16 mouse cellular contexts compared by ENCODE assay signal in the genomic region with DNA sequence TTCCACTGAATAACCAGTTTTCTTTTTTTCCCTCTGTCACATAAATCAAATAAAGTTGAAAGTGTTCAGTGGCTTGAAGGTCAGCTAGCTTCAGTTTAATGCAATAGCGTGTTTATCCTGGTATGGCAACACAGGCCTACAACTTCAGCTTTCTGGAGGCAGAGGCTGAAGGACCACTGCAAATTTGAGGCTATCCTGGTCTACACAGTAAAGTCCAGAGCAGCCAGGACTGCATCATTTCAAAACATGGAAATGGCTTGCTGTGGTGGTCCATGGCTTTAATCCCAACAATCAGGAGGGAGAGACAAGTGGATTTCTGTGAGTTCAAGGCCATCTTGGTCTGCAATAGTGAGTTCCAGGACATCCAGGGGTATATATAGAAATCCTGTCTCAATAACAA. TPM values are rescaled to one million over a fixed set of nuclear protein-coding genes. Genes with fewer than 3 reads are reported as not detected.
DNase-seq lines count a peak whose midpoint lies in the region; ATAC-seq lines count a peak whose summit lies in the region.
"Had no signal": no experiment of that assay in that cellular context is flagged by ENCODE, and none has a peak within 500 bp of the region (broad histone marks: within the 10 kb centered on the region; RNA-seq: fewer than 3 reads in every experiment).

No protein-coding gene starts in this region.

- no peak overlapping the region for H3K4me3 ChIP-seq in midbrain, embryonic 16.5 days (ENCODE audit: low read depth, low read length)
- H3K4me3 ChIP-seq: embryonic facial prominence, embryonic 10.5 days; embryonic facial prominence, embryonic 12.5 days; forebrain, embryonic 13.5 days; forebrain, embryonic 15.5 days had no signal

- no peaks in the 10 kb centered on the region for H3K36me3 ChIP-seq in midbrain, embryonic 16.5 days (ENCODE audit: control insufficient read depth, insufficient read depth, low read length)
- H3K36me3 ChIP-seq: embryonic facial prominence, embryonic 10.5 days; embryonic facial prominence, embryonic 12.5 days; forebrain, embryonic 15.5 days had no signal

- intact Hi-C loops in heart, postnatal 25 days (cut with DNase I), result no loop called here

- no peak for ATAC-seq in midbrain, embryonic 16.5 days
- ATAC-seq: forebrain, embryonic 13.5 days; forebrain, embryonic 15.5 days; forebrain, postnatal 0 days had no signal

- no peak overlapping the region for H3K9ac ChIP-seq in midbrain, embryonic 16.5 days (ENCODE audit: low read depth, low read length)
- H3K9ac ChIP-seq: embryonic facial prominence, embryonic 12.5 days; forebrain, embryonic 13.5 days; forebrain, embryonic 15.5 days; forebrain, postnatal 0 days had no signal

- 93% methylated on average over 1 of the region's 1 CpGs for WGBS in midbrain, embryonic 16.5 days

- H3K27me3 ChIP-seq in midbrain, embryonic 16.5 days (ENCODE audit: control insufficient read depth, insufficient read depth, low read depth, low read length), result no peaks in the 10 kb centered on the region
- H3K27me3 ChIP-seq: embryonic facial prominence, embryonic 12.5 days; forebrain, embryonic 13.5 days; forebrain, embryonic 15.5 days had no signal

- no peak overlapping the region for H3K4me2 ChIP-seq in midbrain, embryonic 16.5 days (ENCODE audit: low read length)
- H3K4me2 ChIP-seq: embryonic facial prominence, embryonic 12.5 days; forebrain, embryonic 13.5 days; forebrain, embryonic 15.5 days had no signal

- H3K4me1 ChIP-seq in midbrain, embryonic 16.5 days (ENCODE audit: control insufficient read depth, insufficient read depth, low read length), result peaks cover 10% of the 10 kb centered on the region

- H3K27ac ChIP-seq in midbrain, embryonic 16.5 days (ENCODE audit: low read length), result no peak overlapping the region
- H3K27ac ChIP-seq: embryonic facial prominence, embryonic 10.5 days; embryonic facial prominence, embryonic 12.5 days; forebrain, embryonic 13.5 days; forebrain, embryonic 15.5 days had no signal

- H3K9me3 ChIP-seq in midbrain, embryonic 16.5 days (replicated peaks; ENCODE audit: control insufficient read depth, low read length, poor library complexity, severe bottlenecking), result no peaks in the 10 kb centered on the region
- H3K9me3 ChIP-seq: embryonic facial prominence, embryonic 10.5 days; embryonic facial prominence, embryonic 12.5 days; forebrain, embryonic 13.5 days; forebrain, embryonic 15.5 days had no signal

- DNase-seq in adrenal gland, adult 2 months, result peak; percentile 19
- DNase-seq in adrenal gland, postnatal 14 days, result no peak
- peak; percentile 51 for DNase-seq in heart, adult 11 months
- no peak for DNase-seq in heart, postnatal 25 days (ENCODE audit: low spot score)
- DNase-seq: adrenal gland, postnatal 25 days; cerebellum, adult 11-12 months; cerebellum, adult 2 months; cerebellum, adult 9-10 months; cerebellum, postnatal 10 days; cerebellum, postnatal 25 days; forebrain, postnatal 0 days had no signal

RNA-seq across cellular contexts. Expression of a gene that starts 46.5 kb away (rescaled TPM):
- 100 to 1,000 TPM; 125 to 139 TPM for total RNA-seq in adrenal gland, adult 2 months (2021)
- 1.8 and 2.1 TPM in 2 replicates for polyA plus RNA-seq in adrenal gland, adult 2 months (2012; rRNA removed)
- total RNA-seq in adrenal gland, postnatal 14 days (2021), result 153 and 160 TPM in 2 replicates
- total RNA-seq in heart, postnatal 25 days (2021), result 10 to 100 TPM; 55.0 to 60.9 TPM
- polyA plus RNA-seq in midbrain, embryonic 16.5 days (2015; fragmentation: Nextera tagmentation; extraction: Ambion mirVana), result 163 and 179 TPM in 2 replicates

Comparison
In these comparisons a context has a peak if more than half of its experiments do, and no peak if none do; other contexts are left out.
1. DNase-seq: peak in adrenal gland, adult 2 months (single experiment) and heart, adult 11 months (single experiment); none in adrenal gland, postnatal 14 days (single experiment) and heart, postnatal 25 days (single experiment).